Mouse (Mus musculus) lung, adult 2 months (tissue): ENCODE measurements around the gene Evi2a. TPM values are rescaled to one million over a fixed set of nuclear protein-coding genes. Genes with fewer than 3 reads are reported as not detected.

Source experiments
- DNase-seq: peaks from one replicate; pipeline ENCODE4 v3.0.0; 2022
- H3K4me1 ChIP-seq: fragments of 200-500 bp; 2 replicates; pipeline ENCODE4 v1.6.1; 2011; ENCODE audit warnings: low read length; ENCODE audit not compliant: control insufficient read depth, insufficient read depth
- H3K4me3 ChIP-seq: fragments of 200-500 bp; replicated peaks from 2 replicates; pipeline ENCODE3; 2011; ENCODE audit warnings: low read depth, mild to moderate bottlenecking, control low read depth, low read length; ENCODE audit errors: extremely low read depth
- CTCF ChIP-seq: fragments of 200-500 bp; IDR thresholded peaks from 2 replicates; pipeline ENCODE4 v1.5.1; 2011; ENCODE audit warnings: mild to moderate bottlenecking, low read length, control low read depth; ENCODE audit not compliant: insufficient read depth
- POLR2A ChIP-seq: fragments of 200-500 bp; IDR thresholded peaks from 2 replicates; pipeline ENCODE4 v1.6.1; 2011; ENCODE audit warnings: low read depth, mild to moderate bottlenecking, control low read depth, low read length, borderline replicate concordance; ENCODE audit errors: extremely low read depth
- WGBS: fragments of 180-500 bp; shearing (Covaris S2); methylation state at CpG from one replicate; pipeline ENCODE4 v1.1.7; 2018; 5-methylcytosine and 5-hydroxymethylcytosine counted together
- polyA plus RNA-seq: library from polyadenylated mRNA; depleted of rRNA; stranded (reverse); fragments of >200 nt; gene quantifications from 2 replicates; pipeline ENCODE4 v1.2.3, GENCODE M21; 2012

The Evi2a gene
- polyA plus RNA-seq, 1 experiment = 14.0 TPM

DNA sequence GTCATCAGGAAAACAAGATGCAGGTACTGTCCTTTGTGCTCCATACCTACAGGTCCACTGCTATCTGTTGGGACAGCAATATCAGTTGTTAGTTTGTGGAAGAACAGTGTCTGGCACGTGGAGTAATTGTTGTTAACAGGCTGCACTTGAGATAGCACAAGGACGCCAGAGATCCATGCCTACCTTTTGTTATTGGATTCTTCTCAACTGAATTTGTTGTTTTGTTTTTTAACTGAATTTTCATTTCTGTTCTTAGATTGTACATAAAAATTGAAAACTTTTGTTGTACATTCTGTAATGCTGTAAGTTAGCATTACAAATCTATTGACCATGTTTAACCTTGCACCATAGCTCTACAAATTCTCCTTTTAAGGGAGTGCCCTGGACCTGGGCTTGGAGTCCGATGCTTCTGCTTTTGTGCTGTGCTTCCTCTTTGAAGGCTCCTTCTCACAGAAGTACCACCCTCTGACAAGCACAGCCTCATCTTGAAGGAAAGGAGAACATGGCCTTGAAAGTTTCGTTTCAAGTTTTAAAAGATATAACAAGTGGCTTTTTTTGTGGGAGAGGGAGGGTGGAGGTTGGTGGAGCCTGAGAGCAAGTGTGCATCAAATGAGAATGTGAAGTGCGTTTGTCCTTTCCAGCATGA lies 2.5 kb downstream of the Evi2a start:
- 69% methylated on average over 5 of the region's 5 CpGs for WGBS

GRCm38 (mm10) chr11:79527015-79527738 lies 3.2 kb downstream of the Evi2a start:
- H3K4me3 ChIP-seq = no peak overlapping the region
- TF ChIP-seq CTCF = no peak
- no peak for TF ChIP-seq POLR2A
- H3K4me1 ChIP-seq = peaks cover 2% of the 10 kb centered on the region; the same call in 1 of the 2 replicates
- DNase-seq = peak; percentile 14
- 59% methylated on average over 15 of the region's 15 CpGs for WGBS

More for the DNA sequence above, 2.5 kb downstream of the Evi2a start:
- no peak for DNase-seq
- H3K4me3 ChIP-seq = no peak overlapping the region
- no peak for TF ChIP-seq CTCF
- no peak for TF ChIP-seq POLR2A
- H3K4me1 ChIP-seq = peaks cover 2% of the 10 kb centered on the region; the same call in 1 of the 2 replicates

DNA sequence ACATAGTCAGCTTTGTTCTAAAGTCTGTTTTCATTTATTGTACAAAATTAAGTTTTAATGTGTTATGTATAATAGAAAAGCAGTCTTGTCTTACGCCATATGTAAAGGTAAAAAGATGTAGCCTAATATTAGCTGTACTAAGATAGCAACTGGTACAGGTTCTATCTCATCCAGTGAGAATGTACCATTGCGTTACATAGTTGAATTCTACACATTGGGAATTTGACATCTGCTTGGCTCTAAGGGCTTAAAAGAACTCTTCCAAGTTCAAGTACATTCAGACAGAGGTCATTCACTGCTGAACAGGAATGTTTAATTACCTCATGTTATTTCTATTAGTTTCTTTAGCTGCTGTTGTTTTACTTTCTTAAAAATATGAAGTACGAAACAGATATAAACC lies 3.9 kb downstream of the Evi2a start:
- WGBS = 85% methylated on average over 3 of the region's 3 CpGs
- TF ChIP-seq CTCF (no peak), POLR2A (no peak)
- H3K4me3 ChIP-seq = no peak overlapping the region

GRCm38 (mm10) chr11:79524310-79524575 lies 6.2 kb downstream of the Evi2a start:
- Histone ChIP-seq H3K4me3 (no peak overlapping the region), H3K4me1 (peaks cover 2% of the 10 kb centered on the region; the same call in 1 of the 2 replicates)
- WGBS = 73% methylated on average over 1 of the region's 1 CpGs
- no peak for DNase-seq
- TF ChIP-seq POLR2A (no peak), CTCF (no peak)

More for the DNA sequence above, 3.9 kb downstream of the Evi2a start:
- DNase-seq = no peak
- H3K4me1 ChIP-seq = peaks cover 2% of the 10 kb centered on the region; the same call in 1 of the 2 replicates

- DNase-seq = no peak
- WGBS = 51% methylated on average over 10 of the region's 10 CpGs
- Histone ChIP-seq H3K4me3 (peak within 1 kb of the TSS; percentile 56), H3K4me1 (peaks cover 2% of the 10 kb centered on the region; the same call in 1 of the 2 replicates)
- no peak for TF ChIP-seq CTCF
- TF ChIP-seq POLR2A = peak; percentile 46; the same call in 1 of the 2 replicates
Observed at GRCm38 (mm10) chr11:79523560-79524309, 6.7 kb downstream of the Evi2a start, which contains the start of gene Evi2b. Gene Evi2b (minus strand): TSS chr11:79523762.

DNA sequence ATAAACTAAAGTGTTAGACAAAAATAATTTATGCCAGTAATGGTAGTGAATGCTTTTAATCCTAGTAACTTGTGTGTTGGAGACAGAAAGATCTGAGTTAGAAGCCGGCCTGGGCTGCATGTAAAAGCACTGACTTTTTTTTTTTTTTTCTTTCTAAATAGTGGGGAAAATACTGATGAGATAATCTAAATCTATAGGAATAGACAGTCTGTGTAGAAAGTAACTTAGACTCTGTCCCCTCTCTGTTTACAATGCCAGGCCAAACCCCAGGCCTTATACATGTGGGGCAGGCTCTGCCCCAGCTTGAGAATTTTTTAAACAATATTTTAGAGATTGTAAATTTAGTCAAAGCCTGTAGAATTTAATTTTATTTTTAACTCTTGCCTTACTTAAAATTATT lies 7.5 kb downstream of the Evi2a start:
- H3K4me3 ChIP-seq = no peak overlapping the region
- no peak for DNase-seq
- WGBS = 83% methylated on average over 1 of the region's 1 CpGs
- peaks cover 2% of the 10 kb centered on the region; the same call in 1 of the 2 replicates for H3K4me1 ChIP-seq
- TF ChIP-seq POLR2A (no peak), CTCF (no peak)

DNA sequence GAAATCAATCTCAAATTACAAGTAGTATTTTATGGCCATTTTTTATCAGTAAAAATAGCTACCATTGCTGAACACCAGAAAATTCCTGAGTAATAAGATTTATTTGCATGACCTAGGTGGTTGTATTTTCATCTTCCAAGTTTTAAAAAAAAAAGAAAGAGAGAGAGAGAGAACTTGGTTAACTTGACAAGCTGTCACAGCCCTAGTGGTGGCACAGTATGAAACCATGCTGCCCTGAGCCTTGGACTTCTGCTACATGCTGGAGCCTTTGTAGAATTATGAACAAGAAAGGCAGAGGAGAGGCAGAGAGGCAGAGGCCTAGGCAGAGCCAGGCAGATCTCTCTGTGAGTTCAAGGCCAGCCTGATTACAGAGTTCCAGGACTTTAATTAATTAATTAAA lies 8.5 kb downstream of the Evi2a start:
- Histone ChIP-seq H3K4me1 (no peaks in the 10 kb centered on the region), H3K4me3 (peak overlapping the region; percentile 10)
- no peak for DNase-seq
- TF ChIP-seq POLR2A = no peak

DNA sequence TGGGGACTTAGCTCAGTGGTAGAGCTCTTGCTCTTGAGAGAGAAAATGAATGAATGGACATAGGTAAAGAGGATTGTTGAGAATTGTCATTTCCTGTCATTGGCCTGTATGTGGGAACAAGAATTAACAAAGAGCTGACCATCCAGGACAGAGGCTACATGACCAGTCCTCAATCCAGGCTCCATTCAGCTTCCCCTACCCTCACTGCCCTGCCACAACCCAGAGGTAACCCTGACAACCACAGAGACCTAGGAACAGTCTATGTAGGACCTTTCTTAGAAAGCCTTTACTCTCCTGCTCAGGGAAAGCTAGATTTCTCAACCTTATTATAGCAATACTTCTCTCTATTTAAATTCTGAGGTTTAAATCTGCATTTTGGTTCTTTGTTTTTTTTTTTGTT lies 9.6 kb downstream of the Evi2a start:
- Histone ChIP-seq H3K4me3 (no peak overlapping the region), H3K4me1 (no peaks in the 10 kb centered on the region)
- no peak for DNase-seq
- TF ChIP-seq POLR2A = no peak
- no peak for TF ChIP-seq CTCF

DNA sequence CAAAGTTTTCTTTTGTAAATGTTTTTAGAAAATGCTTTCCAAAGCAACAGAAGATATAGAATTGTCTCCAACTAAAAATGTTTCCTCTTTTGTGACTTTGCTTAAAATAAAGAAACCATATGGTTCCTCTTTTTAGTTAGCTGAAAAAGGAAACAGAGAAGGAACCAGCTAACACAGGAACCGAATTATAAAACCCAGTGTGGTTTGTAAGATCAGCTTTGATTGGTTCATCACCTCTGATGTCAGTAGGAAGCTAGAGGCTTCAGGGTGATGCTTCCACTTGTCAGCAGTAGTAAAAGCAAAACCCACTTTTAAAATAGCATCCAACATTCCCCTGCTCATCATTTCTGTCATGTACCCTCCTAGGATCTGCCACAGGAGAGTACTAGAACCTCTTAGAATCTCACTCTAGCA lies 10.5 kb downstream of the Evi2a start:
- Histone ChIP-seq H3K4me1 (no peaks in the 10 kb centered on the region), H3K4me3 (no peak overlapping the region)
- TF ChIP-seq POLR2A (no peak), CTCF (no peak)
- WGBS = 63% methylated on average over 1 of the region's 1 CpGs
- no peak for DNase-seq

GRCm38 (mm10) chr11:79519299-79519698 lies 11.1 kb downstream of the Evi2a start:
- 74% methylated on average over 6 of the region's 6 CpGs for WGBS
- H3K4me1 ChIP-seq = no peaks in the 10 kb centered on the region
- H3K4me3 ChIP-seq = no peak overlapping the region
- DNase-seq = no peak
- TF ChIP-seq POLR2A (no peak), CTCF (no peak)
